Mouse (Mus musculus): ENCODE data around the gene Eif2ak2.

- TF ChIP-seq EP300 (IDR thresholded peaks at IDR 0.05) = no peak
- no peak; the same call in 1 of the 2 replicates for TF ChIP-seq CTCF (IDR thresholded peaks at IDR 0.05)
Observed at GRCm38 (mm10) chr17:78916369-78916813, 34.0 kb upstream of the Eif2ak2 start, which contains the start of gene Cebpzos.
